Mouse (Mus musculus) cerebellum, adult 18-20 months (tissue): ENCODE measurements around the gene Cnp.
"Not testable (repeated sequence)": the region's sequence is repeated elsewhere in the genome, so short reads cannot be mapped to it uniquely, and the experiment has no call there.

Experiments
- DNase-seq, 2 experiments: peaks; one replicate each; pipeline ENCODE4 v3.0.0; 2021

The Cnp gene

GRCm38 (mm10) chr11:100574708-100575483, at the start of gene Cnp:
Gene Cnp (plus strand): TSS chr11:100574904.
- peak; percentile 59 to 74 for DNase-seq

DNA sequence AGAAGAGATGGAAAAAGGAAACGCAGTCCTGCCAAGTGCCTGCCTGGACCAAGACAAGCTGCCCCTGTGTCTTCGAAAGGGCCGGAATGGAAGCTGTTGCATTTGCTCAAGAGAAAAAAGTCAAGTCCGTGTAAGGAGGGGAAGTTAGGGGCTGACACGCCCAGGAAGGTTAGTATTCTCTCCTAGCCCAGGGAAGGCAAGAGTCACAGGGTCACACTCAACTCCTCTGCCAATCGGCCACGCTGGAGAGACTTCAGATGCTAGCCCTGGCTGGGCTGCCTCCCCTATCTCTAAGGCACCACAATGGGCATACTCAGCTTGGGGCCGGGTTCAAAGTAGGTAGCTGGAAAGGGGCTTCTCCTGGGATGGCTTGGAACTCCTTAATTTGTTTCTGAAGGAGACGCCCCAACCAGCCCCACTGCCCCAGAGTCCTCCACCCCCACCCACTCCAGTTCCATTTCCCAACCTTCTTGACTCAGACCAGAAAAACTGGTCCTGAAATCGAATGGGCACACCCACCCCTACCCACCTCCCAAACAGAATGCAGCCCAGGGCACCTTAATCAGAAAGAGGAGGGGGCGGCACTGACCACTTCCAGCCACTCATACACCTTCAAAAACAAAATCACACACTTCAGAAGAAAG, 49.6 kb upstream of the Cnp start:
- no peak for DNase-seq

DNA sequence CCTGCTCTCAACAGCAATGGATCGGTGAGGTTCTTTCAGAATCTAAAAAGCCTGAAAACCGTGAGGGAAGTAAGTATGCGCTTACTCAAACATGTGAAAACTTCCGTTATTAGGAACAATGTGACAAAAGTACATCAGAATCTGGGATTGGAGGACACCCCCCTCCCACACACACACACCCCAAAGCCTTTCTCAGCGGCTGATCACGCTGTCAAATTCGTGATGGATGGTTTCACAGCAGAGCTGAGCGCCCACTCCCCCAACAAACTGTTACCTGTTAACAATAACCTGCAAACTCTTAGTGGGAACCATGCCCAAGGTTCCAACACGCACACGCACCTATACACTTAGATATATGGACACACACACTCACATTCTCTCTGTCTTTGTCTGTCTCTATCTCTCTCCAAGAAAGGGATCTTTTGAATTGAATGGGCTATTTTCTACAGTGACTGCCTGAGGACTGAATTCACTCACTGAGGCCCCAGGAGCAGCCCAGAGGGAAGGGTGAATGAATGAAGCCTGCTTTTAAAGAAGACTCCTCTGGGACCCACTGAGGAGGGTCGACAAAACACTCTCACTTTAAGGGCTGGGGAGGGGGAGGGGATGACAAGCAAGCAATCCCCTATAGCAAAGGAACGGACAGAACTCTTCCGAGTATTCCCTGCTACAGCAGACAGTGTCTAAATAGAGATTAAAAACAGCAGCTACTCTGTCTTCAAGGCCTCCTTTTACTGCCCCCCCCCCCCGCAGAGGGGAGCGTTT, 48.5 kb upstream of the Cnp start:
- no peak for DNase-seq

DNA sequence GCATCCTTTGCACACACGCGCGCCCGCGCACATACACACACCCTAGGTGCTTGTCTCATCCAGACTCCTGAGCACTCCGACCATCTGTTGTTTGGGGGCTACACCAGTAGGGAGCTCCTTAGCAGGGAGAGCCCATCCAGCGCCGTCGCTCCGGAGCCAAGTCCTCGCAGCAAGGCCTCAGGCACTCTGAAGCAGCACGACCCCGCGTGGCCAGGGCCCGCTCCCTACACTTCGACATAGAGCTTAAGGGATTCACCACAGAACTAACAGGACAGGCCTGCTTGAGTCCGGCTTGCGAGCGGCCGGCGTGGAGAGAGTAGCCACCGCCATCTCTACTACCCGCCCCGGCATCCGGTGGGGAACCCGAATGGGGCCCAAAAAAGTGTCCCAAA, 47.6 kb upstream of the Cnp start:
- DNase-seq: peak; percentile 67 to 69

DNA sequence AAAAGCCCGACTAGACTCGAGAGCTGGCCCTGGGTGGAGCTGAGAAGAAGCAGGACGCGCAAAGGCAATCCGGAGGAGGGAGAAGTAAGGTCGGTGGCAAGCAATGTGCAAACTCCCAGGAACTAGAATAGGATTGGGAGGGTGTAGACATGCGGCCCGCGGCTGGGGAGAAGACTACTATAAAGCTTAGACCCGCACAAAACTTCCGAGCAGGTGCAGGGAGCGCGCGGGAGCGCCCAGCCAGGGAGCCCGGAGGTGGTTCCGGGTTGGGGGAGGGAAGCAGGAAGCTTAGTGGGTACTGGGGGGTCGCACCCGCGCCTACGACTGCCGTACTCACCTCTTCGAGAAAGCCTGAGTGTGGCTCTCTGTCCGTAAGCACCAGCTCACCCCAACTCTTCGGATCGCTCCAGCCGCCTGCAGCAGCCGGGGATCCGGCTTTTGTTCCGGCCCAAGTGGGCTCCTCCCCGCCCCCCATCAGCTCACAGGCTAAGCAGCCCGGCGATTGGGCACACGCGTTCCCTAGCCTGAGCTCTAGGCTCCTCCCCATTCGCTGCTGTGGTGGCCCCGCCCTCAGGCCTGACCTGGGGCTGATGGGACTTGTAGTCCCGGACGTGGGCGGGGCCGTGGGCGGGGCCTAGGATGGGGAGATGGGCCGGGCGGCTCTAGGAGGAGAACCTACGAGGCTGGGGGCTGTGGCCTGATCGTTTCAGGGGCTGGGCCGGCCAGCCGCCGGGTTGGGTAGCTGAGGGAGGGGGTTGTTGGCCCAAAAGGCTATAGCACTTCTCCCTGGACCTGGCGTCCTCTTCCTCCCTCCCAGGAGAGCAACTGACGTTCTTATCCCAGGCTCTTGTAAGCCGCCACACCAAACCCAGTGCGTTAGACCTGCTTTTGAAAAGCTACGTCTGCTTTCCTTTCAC, 47.0 kb upstream of the Cnp start, which contains the start of gene Acly:
Gene Acly (minus strand): TSS at position 543 of the 917 bp plus-strand sequence.
- DNase-seq: peak; percentile 99

DNA sequence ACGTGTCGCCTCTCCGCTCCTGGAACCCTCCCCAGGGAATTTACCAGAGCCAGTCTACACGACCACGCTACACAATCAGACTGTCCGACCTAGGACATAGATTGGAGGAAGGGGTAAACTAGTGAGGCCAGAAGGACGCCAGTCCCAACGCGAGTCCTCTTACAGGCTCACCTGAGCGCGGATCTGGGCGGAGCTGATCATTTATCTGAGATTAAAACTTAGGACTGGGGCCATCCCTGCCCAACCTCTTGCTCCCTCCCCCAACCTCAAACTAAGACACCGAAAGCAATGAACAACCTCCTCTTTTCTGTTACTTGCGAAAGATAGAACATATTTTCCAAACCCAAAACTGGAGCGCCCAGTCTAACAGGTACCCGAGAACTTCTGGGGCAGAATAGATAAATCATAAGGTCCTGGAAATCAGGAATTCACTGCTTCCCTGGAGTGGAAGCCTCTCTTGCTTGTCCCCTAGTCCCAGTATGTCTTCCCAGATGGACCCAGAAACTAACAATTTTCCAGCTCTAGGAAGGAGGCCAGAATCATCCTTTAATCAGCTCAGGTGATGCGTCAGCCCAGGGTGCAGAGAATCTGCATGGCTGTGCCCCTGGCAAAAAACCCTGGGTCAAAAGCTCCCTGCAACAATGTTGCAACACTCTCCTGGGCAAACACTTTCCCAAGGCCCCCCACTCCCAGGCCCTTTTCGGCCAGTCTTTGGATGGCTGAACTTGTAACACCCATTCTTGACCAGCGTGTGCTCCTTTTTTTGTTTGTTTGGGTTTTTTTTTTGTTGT, 46.1 kb upstream of the Cnp start:
- DNase-seq: no peak

- DNase-seq: no peak
Observed at GRCm38 (mm10) chr11:100533871-100534270, 40.8 kb upstream of the Cnp start.

DNA sequence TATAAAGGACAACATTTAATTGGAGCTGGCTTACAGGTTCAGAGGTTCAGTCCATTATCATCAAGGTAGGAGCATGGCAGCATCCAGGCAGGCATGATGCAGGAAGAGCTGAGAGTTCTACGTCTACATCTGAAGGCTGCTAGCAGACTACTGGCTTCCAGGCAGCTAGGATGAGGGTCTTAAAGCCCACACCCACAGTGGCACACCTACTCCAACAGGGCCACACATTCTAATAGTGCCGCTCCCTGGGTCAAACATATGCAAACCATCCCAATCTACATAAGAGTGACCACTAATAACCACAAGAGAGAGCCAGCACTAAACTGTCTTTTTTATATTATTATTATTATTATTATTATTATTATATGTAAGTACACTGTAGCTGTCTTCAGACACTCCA, 40.3 kb upstream of the Cnp start:
- not testable (repeated sequence) for DNase-seq

DNA sequence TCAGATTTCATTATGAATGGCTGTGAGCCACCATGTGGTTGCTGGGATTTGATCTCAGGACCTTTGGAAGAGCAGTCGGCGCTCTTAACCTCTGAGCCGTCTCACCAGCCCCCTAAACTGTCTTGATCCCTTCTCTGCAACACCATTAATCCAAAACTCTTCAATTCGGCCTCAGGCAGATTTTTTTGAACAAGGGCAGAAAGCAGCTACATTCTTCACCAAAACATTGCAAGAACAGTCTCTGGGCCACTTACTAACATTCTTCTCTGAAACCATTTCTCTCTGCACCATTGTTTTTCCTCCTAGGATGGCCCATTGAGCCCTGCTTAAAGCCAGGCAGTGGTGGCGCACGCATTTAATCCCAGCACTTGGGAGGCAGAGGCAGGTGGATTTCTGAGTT, 39.9 kb upstream of the Cnp start:
- DNase-seq: not testable (repeated sequence)

GRCm38 (mm10) chr11:100535996-100536395, 38.7 kb upstream of the Cnp start:
- no peak for DNase-seq

GRCm38 (mm10) chr11:100536466-100536865, 38.2 kb upstream of the Cnp start:
- no peak for DNase-seq

DNA sequence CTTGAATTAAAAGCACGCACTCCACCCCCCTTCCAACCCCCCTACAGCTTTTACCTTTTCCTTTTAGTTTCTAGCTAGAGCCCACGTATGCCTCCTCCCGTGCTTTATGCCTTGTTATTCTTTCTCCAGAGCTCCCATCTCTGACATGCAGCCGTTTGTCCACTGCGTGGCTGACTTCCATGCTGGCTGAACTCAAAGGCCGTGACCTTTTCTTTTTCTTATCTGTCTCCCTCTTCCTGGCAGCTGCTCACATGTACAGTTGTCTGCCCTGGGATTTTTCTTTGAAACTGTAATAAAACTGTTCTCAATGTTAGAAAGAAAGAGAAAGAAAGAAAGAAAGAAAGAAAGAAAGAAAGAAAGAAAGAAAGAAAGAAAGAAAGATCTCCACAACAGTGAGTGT, 33.7 kb upstream of the Cnp start:
- DNase-seq: no peak

- no peak for DNase-seq
Observed at GRCm38 (mm10) chr11:100541577-100541976, 33.1 kb upstream of the Cnp start.

GRCm38 (mm10) chr11:100544832-100545745, 29.6 kb upstream of the Cnp start, which contains the start of gene Ttc25:
Gene Ttc25 (plus strand): TSS chr11:100545607.
- peak; percentile 35 to 44 for DNase-seq

- no peak for DNase-seq
Observed at GRCm38 (mm10) chr11:100545746-100546085, 29.0 kb upstream of the Cnp start.

GRCm38 (mm10) chr11:100546955-100547354, 27.7 kb upstream of the Cnp start:
- DNase-seq: no peak

- no peak for DNase-seq
Observed at GRCm38 (mm10) chr11:100548141-100548540, 26.6 kb upstream of the Cnp start.

DNA sequence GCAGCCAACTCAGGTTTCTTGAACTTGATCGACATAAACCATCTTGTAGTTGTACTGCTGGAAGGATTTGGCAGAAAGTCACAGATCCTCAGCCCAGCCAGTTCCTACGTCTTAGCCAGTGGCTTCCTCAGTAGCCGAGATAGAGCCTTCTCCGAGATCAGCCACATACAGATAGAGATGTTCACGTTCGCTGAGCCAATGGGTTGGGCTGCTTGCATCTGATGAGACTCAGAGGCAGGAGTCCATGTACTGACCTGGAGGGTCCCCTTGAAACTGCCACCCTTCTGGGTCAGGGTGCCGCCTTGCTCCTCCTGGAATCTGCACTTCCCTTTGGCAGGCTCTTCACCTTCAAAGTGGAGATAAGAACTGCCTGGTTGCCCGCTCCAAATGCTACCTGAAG, 25.2 kb upstream of the Cnp start:
- DNase-seq: no peak

GRCm38 (mm10) chr11:100550101-100550500, 24.6 kb upstream of the Cnp start:
- no peak for DNase-seq

DNA sequence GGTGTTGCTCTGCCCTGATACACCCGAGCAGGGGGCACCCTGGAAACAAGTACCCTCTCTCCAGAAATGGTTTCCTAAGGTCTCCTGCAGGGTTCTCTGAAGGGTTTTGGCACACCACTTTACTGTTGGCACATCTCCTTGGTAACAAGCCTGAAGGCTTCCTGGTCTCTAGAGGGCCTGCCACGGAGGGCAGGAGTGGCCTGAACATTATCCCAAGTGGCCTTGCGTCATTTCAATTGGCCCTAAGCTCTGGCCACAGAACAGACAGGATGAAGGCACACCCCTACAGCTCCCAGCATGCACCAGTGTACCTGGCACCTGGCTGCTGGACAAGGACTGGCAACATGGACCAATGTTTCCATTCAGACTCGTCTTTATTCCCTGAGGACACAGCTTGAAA, 21.9 kb upstream of the Cnp start:
- DNase-seq: no peak

DNA sequence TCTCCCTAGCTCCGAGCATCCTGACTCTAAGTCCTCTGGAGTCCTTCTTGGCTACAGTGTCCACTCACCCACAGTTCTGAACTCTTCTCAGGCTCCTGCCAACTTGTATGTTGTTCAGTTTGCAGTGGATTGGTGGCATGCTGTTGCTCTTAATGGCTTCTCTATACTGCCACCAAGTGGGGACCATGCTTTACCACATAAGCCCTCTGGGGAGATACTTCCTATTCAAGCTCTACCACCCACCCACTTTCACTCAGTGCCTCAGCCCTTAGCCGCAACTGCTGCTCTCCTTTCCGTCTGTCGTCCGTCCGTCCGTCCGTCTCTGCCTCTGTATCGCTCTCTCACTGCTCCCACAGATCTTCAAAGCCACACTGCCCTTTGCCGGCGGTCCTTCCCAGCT, 19.1 kb upstream of the Cnp start:
- peak; percentile 63 to 68 for DNase-seq
